Mouse (Mus musculus): ENCODE data around the gene Qk. TPM values are rescaled to one million over a fixed set of nuclear protein-coding genes. Genes with fewer than 3 reads are reported as not detected.

The Qk gene
- 421 TPM for polyA plus RNA-seq (2014; fragmentation: Illumina TruSeq; extraction: RNeasy Lipid Tissue Mini Kit (QIAGEN cat#74804))

DNA sequence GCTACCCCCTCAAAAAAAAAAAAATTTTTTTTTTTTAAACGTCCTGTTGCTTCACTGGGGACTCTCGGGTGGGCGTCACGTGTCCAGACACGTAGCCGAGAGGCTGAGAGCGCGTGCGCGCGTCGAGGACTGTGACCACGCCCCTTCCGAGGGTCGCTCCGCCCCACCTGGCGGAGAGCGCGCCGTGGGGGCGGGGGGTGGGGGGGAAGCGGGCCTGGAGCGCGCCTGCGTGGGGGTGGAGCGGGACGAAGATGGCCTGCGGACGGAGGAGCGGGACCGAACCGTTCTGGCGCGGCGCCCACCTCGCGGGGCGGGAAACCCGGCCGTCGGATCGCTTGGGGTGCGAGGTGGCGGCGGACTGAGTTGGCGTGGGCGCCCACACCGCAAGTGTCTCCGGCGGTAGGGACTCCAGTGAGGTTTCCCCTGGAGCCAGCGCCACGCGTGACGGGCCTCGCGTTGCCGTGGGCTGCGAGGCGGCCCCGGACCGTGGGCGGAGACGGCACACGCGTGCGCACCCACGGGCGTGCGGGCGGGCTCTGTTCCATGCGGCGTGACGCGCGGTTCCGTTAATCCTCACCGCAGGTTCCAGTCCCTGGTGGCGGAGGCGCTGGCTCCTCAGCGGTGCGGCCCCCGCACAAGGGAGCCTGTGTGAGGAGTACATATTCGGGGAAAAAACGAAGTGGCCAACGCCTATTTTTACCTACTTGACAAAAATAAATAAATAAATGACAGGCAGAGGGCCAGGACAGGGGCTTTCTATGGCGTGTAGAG is at the start of gene Qk:
Gene Qk, minus strand, starts transcription at position 170 of the 771 bp plus-strand sequence.

Measured in ovary, adult 10 weeks (tissue).